Mouse (Mus musculus) cerebellum, postnatal 25 days (tissue): ENCODE results near the gene Smad5.

Source experiments
- DNase-seq, 2 experiments: peaks; one replicate each; pipeline ENCODE4 v3.0.0; 2021; ENCODE audit warnings: mixed read lengths in 2 of 2

Smad5 gene

GRCm38 (mm10) chr13:56702469-56703221 is at the start of gene Smad5:
TSS of gene Smad5 (plus strand) at chr13:56703010.
- peak; percentile 94 to 96 for DNase-seq

DNA sequence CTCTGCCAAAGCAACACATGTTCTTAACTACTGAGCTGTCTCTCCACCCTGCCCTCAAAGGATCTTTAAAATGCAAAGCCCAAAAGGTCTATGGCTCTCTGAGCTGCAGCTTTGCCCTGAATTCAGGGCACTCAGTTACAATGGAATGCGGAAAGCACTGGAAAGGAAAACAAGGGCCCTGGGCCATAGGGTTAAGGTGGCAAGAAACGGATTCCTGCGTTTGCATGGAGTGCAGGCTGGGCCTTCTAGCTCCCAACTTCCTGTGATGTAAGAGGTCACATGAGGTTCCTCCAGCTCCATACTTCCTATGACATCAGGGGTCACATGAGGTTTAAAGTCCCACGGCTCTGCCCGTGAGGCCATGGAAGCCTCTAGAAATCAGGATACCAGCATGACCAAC is 48.6 kb upstream of the Smad5 start:
- no peak for DNase-seq

DNA sequence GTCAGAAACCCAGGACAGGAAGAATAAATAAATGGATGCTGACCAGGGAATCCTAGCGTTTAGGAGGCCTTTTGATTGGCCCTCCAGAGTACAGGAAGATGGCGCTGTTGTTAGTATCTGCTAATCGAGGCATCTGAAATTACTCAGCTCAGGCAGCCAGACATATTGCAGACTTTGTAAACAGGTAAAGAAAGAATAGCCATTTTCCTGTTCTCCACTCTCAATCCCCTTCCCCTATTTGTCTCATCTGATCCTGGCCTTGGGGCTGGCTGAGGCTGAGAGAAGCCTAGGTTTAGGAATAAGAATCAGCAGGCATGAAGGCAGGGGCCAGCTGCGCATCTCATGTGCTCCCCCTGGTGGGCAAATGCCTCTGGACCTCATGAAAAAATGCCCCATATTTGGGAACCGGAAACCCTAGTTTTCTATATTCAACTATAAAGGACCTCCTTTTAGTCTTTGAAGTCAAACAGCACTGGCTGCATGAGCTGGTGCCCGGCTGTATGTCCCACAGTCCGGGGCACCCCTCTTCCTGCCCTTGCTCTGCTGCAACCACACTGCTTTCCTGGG is 44.8 kb upstream of the Smad5 start:
- DNase-seq: peak; percentile 66 to 83

DNA sequence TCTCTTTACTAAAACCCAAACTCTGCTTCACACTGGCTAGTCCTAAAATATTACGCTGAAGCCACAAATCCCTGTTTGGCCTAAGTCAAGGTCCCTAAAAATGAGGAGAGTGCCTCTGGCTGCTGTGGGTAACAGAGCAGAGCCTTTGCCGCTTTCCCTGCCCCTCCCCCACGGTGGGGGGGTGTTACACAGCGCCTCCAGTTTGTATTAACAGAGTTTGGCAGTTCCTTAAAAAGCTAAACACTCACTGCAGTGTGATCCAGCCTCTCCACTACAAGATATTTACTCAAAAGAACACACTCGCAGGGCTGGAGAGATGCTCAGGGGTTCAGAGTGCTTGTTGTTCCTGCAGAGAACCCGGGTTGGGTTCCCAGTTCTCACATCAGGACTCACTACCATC is 43.9 kb upstream of the Smad5 start:
- DNase-seq: no peak

GRCm38 (mm10) chr13:56661914-56662621 is 40.7 kb upstream of the Smad5 start:
- DNase-seq: no peak

DNA sequence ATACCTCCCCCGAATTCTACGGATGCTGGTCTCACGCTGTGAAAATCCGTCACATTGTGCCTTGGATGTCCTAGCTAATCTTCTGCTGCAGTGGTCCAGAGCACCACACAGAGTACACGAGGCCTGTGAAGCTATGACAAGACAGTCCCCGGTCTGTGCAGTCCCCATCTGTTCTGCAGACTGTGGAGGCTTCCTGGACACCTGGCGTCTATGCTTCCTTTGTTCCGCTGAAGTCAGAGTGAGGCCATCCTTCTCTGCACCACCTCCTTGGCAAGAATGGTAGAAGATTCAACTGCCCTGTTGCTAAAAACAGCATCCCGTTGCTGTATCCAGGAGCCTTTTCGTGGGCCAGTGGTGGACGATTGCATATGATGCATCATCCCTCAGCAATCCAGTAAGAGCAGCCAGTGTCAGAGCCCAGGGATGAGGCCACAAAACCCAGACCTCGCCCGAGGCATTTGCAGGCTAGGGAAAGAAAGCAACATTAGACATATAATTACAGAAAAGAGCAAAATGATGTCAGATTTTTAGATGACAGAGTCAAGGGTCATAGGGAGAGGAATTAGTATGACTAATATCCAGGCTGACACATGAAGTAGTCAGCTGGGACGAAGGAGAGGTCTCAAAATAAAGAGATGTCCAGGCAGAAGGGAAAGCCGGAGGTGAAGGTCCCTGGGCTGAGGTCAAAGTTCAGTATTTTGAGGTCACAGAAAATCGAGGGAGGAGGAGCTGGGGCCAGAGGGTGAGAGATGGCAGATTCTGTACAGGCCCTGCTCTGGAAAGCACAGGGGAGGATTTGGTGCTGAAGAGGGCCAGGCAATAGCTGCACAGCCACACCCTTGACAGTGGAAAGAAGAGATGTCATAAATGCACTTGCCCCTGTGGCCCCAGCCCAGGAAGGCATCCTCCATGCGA is 38.3 kb upstream of the Smad5 start:
- peak; percentile 16 to 23 for DNase-seq

DNA sequence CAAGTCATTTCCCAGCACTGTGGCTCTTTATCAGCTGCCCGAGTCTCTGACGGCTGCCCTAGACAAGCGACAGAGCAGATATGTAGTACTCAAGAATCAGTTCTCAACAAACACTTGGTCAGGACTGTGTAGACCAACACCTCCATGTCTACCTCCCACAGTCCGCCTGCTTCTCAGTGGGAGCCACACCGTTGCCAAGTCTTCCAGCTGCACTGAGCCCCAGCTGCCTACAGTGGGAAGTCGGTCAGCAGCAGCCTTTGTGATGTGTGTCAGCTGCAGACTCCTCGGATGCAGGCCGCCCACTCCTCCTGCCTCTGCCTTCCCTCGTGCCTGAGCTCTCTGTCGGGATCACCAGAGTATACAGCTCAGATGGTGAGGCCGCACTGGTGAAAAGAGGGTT is 31.6 kb upstream of the Smad5 start:
- DNase-seq: no peak

- DNase-seq: no peak
Observed at GRCm38 (mm10) chr13:56677731-56678130, 25.1 kb upstream of the Smad5 start.

- no peak for DNase-seq
Observed at GRCm38 (mm10) chr13:56678188-56678787, 24.5 kb upstream of the Smad5 start.

GRCm38 (mm10) chr13:56678826-56679504 is 23.8 kb upstream of the Smad5 start:
- DNase-seq: peak in 1 of 2 experiments; percentile 33

DNA sequence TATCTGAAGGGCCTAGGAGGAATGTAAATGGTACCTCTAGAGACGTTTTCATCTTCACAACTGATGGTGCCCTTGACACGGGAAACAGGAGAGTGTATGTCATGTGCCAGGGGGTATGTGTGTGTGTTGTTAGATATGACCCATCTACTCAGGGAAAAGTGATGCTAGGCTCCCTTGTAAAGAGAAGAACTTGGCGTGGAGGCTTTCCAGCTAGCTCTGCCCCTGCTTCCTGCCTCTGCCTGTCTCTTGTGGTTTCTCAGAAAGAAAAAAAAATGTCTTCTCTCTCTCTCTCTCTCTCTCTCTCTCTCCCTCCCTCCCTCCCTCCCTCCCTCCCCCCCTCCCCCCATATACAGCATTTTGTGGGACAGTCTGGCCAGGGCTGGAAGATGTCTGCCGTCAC is 20.9 kb upstream of the Smad5 start:
- DNase-seq: peak in 1 of 2 experiments; percentile 25

DNA sequence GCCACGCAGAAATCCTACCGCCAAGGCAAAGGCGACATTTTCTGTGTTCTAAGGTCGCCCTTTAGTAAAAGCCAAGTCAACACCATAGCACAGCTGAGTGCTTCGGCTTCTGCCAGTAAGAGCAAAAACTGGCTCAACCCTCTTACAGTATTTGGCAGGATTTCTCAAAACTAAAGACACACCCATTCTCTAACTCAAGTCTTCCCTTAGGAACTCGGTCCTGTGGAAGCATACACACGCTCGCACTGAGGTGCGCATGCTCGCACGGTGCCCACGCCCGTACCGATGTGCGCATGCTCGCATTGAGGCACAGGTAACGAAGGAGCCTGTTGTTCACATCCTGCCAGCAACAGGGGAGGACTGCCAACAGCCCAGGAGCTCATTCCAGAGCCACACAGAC is 20.5 kb upstream of the Smad5 start:
- DNase-seq: peak; percentile 92 to 95

DNA sequence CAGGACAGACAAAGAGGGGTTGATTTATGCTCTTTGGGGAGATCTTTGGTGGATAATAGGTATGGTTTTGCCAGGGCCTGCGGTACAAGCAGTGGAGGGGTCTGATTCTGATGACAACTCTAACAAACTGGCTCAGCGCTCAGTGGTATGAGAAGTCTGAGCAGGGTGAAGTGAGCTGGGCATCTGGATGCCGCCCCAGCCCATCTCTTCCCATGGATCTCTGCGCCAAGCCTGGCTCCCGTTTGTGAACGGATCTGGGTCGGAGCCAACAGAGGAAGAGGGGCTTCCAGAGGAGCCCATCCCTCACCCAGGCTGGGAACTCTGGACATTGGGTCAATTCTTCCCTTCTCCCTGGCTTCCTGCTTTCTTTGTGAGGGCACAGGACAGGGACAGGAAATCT is 19.5 kb upstream of the Smad5 start:
- DNase-seq: peak in 1 of 2 experiments; percentile 34

GRCm38 (mm10) chr13:56692011-56692410 is 10.8 kb upstream of the Smad5 start:
- DNase-seq: no peak

- DNase-seq: no peak
Observed at GRCm38 (mm10) chr13:56692644-56693043, 10.2 kb upstream of the Smad5 start.

GRCm38 (mm10) chr13:56695701-56696100 is 7.1 kb upstream of the Smad5 start:
- DNase-seq: no peak

DNA sequence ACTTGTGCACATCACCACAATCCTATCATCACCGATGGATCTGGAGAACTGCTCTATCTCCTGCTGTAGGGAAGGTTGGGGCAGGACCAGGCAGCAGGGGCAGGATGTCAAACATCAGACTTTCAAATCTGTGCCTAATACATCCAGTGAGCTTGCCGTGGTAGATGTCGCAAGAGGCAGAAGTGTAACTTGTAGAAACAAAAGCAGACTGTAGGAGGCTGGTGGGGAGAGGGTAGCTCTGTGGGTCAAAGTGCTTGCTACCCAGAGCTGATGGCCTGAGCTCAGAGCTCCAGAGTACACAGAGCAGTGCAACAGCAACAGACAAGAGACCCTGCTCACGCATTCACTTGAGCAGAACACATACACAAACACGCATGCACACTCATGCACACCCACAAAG is 6.1 kb upstream of the Smad5 start:
- DNase-seq: no peak

DNA sequence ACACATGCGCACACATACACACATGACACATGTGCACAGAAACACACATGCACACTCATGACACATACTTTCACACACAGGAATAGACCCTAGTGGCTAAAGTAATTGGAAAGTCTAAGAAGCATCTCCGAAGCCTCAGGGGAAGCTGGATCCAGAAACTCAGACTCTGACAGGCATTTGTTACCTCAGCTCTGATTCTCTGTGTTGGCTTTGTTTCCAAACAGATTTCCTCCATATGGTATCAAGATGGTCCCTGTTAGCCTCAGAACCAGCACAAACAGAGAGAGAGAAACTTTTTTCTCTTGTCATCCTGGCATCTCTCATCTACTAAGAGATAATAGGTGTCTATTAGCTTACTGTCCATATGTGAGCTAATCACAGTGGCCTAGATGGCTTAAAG is 5.6 kb upstream of the Smad5 start:
- no peak for DNase-seq

- DNase-seq: peak; percentile 64 to 74
Observed at GRCm38 (mm10) chr13:56698391-56698790, 4.4 kb upstream of the Smad5 start.

DNA sequence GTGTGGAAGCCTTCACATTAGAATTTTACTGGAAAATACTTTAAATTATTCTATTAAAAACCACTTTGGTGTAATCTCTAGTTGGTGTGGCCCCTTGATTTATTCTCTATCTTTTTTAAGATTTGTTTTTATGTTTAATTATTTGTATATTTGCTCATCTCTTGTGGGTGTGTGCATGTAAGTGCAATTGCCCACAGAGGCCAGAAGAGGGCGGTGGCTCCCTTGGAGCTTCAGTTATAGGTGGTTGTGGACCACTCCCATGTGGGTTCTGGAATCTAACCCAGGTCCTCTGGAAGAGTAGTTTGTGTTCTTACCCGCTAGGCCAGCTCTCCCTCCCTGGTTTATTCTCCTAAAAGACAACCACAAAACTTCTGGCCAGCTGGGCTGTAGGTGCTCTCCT is 3.4 kb upstream of the Smad5 start:
- no peak for DNase-seq

GRCm38 (mm10) chr13:56700981-56701380 is 1.8 kb upstream of the Smad5 start:
- DNase-seq: no peak

DNA sequence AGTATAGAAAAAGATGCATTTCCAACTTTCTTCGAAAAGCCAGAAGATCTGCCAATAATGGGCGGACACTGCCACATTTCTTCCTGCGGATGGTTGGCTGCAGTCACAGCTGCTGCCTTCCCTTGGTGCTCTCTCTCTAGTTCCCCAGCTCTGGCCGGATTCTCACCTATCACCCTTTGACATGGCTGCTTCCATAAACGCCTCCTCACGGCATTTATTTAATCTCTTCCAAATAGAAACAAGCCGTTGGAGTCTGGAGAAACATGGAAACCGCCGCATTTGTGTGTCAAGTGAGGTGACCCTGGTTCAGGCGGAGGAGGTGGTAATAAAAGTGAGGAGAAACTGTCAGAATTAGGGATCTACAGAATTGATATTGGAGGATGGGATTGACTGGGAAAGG is 886 bp upstream of the Smad5 start:
- DNase-seq: no peak
